Mouse (Mus musculus): Measurements from ENCODE around the gene Cwc27. TPM values are rescaled to one million over a fixed set of nuclear protein-coding genes. Genes with fewer than 3 reads are reported as not detected.

The Cwc27 gene
- polyA plus RNA-seq, 1 experiment from 2014 or later = 30.7 TPM

DNA sequence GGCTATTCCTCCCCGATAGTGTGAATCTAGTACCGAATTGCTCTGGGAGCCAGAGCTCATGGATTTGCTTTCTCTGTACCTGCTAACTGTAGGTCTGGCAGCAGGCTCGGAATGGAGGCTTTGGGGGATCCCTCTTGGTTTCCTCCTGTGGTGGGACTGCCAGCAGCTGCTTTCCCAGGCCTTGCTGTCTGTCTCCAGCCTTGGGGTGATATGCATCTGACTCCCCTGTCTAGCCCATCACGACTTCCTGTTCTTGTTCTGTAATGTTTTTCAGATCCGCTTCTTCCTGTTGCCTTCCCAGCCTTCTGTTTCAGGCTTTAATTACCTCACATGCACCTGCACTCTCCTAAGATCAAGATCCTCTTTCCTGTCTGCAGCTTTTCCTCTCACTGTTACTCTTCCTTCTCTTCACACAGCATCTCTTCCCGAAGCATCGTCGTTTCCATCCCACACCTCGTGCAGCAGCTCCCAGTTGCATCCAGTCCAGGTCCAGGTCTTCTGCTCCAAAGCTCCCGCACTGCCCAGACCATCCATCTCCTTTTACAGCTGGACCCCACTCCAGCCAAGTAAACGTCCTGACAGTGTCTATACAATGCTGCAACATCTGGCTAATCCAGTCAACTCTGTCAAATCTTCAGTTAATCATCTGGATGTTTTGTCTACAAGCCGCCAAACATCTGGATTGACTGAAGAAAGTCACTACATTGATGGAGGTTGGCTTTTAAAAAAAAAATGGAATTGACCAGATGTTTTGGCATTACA, 193.6 kb downstream of the Cwc27 start:
- Histone ChIP-seq H3K27me3 (ENCODE audit: control insufficient read depth, insufficient read depth, low read length) (no peaks in the 10 kb centered on the region), H3K4me2 (no peak overlapping the region), H3K27ac (ENCODE audit: low read depth, low read length) (no peak overlapping the region), H3K36me3 (ENCODE audit: control insufficient read depth, insufficient read depth, low read length) (no peaks in the 10 kb centered on the region), H3K4me3 (ENCODE audit: low read depth, low read length) (no peak overlapping the region), H3K9me3 (ENCODE audit: control insufficient read depth, low read length) (no peaks in the 10 kb centered on the region), H3K9ac (ENCODE audit: low read length) (no peak overlapping the region), H3K4me1 (ENCODE audit: control insufficient read depth, insufficient read depth, low read length) (no peaks in the 10 kb centered on the region; the same call in 1 of the 2 replicates)
- ATAC-seq (ENCODE audit: low FRiP score) (no peak), DNase-seq (ENCODE audit: low spot score, missing footprints) (no peak)
- 85% methylated on average over 12 of the region's 12 CpGs for WGBS

DNA sequence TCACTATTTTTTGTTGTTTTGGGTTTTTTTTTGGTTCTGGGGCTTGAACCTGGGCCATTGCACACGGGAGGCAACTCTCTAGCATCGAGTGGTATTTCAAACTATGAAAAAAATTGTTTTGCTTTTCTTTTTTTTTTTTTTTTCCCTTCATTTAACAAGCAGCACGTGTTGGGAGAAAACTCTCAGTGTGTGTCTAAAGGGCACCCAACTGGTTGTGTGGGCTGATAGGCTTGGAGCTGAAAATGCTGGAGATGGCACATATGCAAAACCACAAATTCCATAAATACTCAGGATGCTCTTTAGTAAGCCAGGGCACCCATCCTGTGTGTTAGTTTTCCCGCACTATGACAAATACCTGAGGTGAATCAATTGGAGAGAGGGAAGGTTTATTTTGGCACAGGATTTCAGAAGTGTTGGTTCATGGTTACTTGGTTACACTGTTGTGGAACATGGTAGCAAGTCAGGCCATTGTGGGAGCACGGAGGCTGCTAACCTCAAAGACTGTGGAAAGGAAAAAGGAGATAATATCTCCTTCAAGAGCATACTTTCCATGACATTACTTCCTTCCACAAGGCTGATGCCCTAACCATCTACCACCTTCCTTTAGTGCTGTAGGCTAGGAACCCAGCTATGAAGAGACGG, 194.7 kb downstream of the Cwc27 start:
- ATAC-seq (ENCODE audit: low FRiP score) (no peak), DNase-seq (ENCODE audit: low spot score, missing footprints) (no peak)
- H3K27me3 ChIP-seq (ENCODE audit: control insufficient read depth, insufficient read depth, low read length) = no peaks in the 10 kb centered on the region
- no peaks in the 10 kb centered on the region; the same call in 1 of the 2 replicates for H3K4me1 ChIP-seq (ENCODE audit: control insufficient read depth, insufficient read depth, low read length)
- H3K4me2 ChIP-seq = no peak overlapping the region
- no peak overlapping the region for H3K27ac ChIP-seq (ENCODE audit: low read depth, low read length)
- H3K9me3 ChIP-seq (ENCODE audit: control insufficient read depth, low read length) = no peaks in the 10 kb centered on the region
- H3K4me3 ChIP-seq (ENCODE audit: low read depth, low read length) = no peak overlapping the region
- no peaks in the 10 kb centered on the region for H3K36me3 ChIP-seq (ENCODE audit: control insufficient read depth, insufficient read depth, low read length)
- no peak overlapping the region for H3K9ac ChIP-seq (ENCODE audit: low read length)
- 84% methylated on average over 6 of the region's 6 CpGs for WGBS

DNA sequence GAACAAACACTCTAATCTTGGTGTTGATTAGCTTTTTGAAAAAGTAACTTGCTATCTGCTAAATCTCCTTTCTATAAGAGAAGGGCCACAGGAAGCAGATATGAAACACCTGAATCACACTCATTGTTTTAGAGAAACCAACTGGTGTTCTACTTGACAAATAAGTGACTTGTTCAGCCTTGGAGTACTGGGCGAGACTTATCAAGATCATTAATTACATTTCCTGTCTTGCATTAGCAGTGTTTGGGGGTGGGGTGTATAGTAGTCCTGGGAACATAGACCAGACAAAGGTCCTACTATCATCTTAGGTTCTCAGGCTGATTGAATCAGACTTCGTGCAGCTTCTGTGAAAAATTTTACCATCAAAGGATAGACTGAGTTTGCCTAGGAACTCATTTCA, 196.5 kb downstream of the Cwc27 start:
- no peak overlapping the region for H3K4me2 ChIP-seq
- no peak for DNase-seq (ENCODE audit: low spot score, missing footprints)
- no peak overlapping the region for H3K27ac ChIP-seq (ENCODE audit: low read depth, low read length)
- H3K4me3 ChIP-seq (ENCODE audit: low read depth, low read length) = no peak overlapping the region
- H3K4me1 ChIP-seq (ENCODE audit: control insufficient read depth, insufficient read depth, low read length) = no peaks in the 10 kb centered on the region
- no peaks in the 10 kb centered on the region for H3K36me3 ChIP-seq (ENCODE audit: control insufficient read depth, insufficient read depth, low read length)
- 79% methylated on average over 2 of the region's 2 CpGs for WGBS
- H3K27me3 ChIP-seq (ENCODE audit: control insufficient read depth, insufficient read depth, low read length) = no peaks in the 10 kb centered on the region
- H3K9ac ChIP-seq (ENCODE audit: low read length) = no peak overlapping the region
- no peak for ATAC-seq (ENCODE audit: low FRiP score)
- H3K9me3 ChIP-seq (ENCODE audit: control insufficient read depth, low read length) = no peaks in the 10 kb centered on the region

DNA sequence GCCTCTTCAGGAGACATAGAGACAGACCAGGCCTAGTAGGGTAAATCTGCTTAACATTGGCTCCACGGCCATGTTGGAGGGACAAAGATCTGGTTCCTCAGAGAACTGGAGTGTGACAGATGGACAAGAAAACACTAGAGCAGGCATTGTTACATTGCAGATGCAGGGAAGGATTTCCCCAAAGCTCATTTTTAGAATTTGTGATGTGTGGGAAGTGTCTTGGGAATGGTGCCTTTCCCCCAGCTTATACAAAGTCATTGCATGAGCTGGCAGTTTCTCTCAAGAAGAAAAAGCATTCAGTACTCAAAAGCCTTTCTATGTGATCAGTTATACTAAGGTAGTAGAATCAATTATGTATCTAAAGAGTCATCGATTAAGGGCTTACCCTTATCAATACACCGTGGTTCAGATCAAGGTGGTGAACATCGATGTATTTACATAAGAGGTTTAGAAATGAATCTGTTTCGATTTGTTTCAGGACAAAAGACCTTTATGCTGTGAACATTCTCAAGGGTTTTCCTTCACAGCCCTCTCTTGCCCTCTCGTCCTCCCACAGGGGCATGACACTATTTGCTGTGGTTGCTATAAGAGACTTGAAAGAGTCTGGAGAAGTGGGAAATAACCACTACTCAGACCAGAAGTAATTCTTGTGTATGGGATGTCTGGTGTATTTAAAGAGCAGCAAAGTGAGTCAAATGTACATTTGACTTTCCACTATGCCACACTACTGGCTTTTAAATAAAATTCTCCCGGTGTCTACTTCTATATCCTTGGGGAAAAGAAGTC, 197.2 kb downstream of the Cwc27 start:
- H3K4me3 ChIP-seq (ENCODE audit: low read depth, low read length) = no peak overlapping the region
- no peak overlapping the region for H3K4me2 ChIP-seq
- WGBS = 84% methylated on average over 7 of the region's 7 CpGs
- DNase-seq (ENCODE audit: low spot score, missing footprints) (no peak), ATAC-seq (ENCODE audit: low FRiP score) (no peak)
- H3K27ac ChIP-seq (ENCODE audit: low read depth, low read length) = no peak overlapping the region
- H3K27me3 ChIP-seq (ENCODE audit: control insufficient read depth, insufficient read depth, low read length) = no peaks in the 10 kb centered on the region
- H3K4me1 ChIP-seq (ENCODE audit: control insufficient read depth, insufficient read depth, low read length) = no peaks in the 10 kb centered on the region
- no peak overlapping the region for H3K9ac ChIP-seq (ENCODE audit: low read length)
- no peaks in the 10 kb centered on the region for H3K9me3 ChIP-seq (ENCODE audit: control insufficient read depth, low read length)
- no peaks in the 10 kb centered on the region for H3K36me3 ChIP-seq (ENCODE audit: control insufficient read depth, insufficient read depth, low read length)

- H3K4me2 ChIP-seq = no peak overlapping the region
- H3K9ac ChIP-seq (ENCODE audit: low read length) = no peak overlapping the region
- H3K27me3 ChIP-seq (ENCODE audit: control insufficient read depth, insufficient read depth, low read length) = no peaks in the 10 kb centered on the region
- H3K9me3 ChIP-seq (ENCODE audit: control insufficient read depth, low read length) = no peaks in the 10 kb centered on the region
- no peak overlapping the region for H3K4me3 ChIP-seq (ENCODE audit: low read depth, low read length)
- no peak for ATAC-seq (ENCODE audit: low FRiP score)
- H3K36me3 ChIP-seq (ENCODE audit: control insufficient read depth, insufficient read depth, low read length) = no peaks in the 10 kb centered on the region
- DNase-seq (ENCODE audit: low spot score, missing footprints) = no peak
- 83% methylated on average over 4 of the region's 4 CpGs for WGBS
- no peak overlapping the region for H3K27ac ChIP-seq (ENCODE audit: low read depth, low read length)
- H3K4me1 ChIP-seq (ENCODE audit: control insufficient read depth, insufficient read depth, low read length) = no peaks in the 10 kb centered on the region
These were observed 199.7 kb downstream of the Cwc27 start for GRCm38 (mm10) chr13:104617201-104617600.

GRCm38 (mm10) chr13:104615999-104616810, 200.7 kb downstream of the Cwc27 start:
- DNase-seq (ENCODE audit: low spot score, missing footprints) = no peak
- Histone ChIP-seq H3K9ac (ENCODE audit: low read length) (no peak overlapping the region), H3K36me3 (ENCODE audit: control insufficient read depth, insufficient read depth, low read length) (no peaks in the 10 kb centered on the region), H3K27me3 (ENCODE audit: control insufficient read depth, insufficient read depth, low read length) (no peaks in the 10 kb centered on the region), H3K4me3 (ENCODE audit: low read depth, low read length) (no peak overlapping the region), H3K4me2 (no peak overlapping the region), H3K27ac (ENCODE audit: low read depth, low read length) (no peak overlapping the region), H3K4me1 (ENCODE audit: control insufficient read depth, insufficient read depth, low read length) (no peaks in the 10 kb centered on the region), H3K9me3 (ENCODE audit: control insufficient read depth, low read length) (no peaks in the 10 kb centered on the region)
- ATAC-seq (ENCODE audit: low FRiP score) = 0 out of 2 replicates have a peak, but pooled peaks have one; percentile 44
- 71% methylated on average over 18 of the region's 18 CpGs for WGBS

- no peak overlapping the region for H3K9ac ChIP-seq (ENCODE audit: low read length)
- no peak for DNase-seq (ENCODE audit: low spot score, missing footprints)
- no peaks in the 10 kb centered on the region for H3K4me1 ChIP-seq (ENCODE audit: control insufficient read depth, insufficient read depth, low read length)
- no peak for ATAC-seq (ENCODE audit: low FRiP score)
- H3K27ac ChIP-seq (ENCODE audit: low read depth, low read length) = no peak overlapping the region
- no peaks in the 10 kb centered on the region for H3K27me3 ChIP-seq (ENCODE audit: control insufficient read depth, insufficient read depth, low read length)
- 90% methylated on average over 7 of the region's 7 CpGs for whole genome bisulfite sequencing
- no peaks in the 10 kb centered on the region for H3K36me3 ChIP-seq (ENCODE audit: control insufficient read depth, insufficient read depth, low read length)
- H3K9me3 ChIP-seq (ENCODE audit: control insufficient read depth, low read length) = no peaks in the 10 kb centered on the region
- no peak overlapping the region for H3K4me2 ChIP-seq
- H3K4me3 ChIP-seq (ENCODE audit: low read depth, low read length) = no peak overlapping the region
These were observed 201.8 kb downstream of the Cwc27 start for GRCm38 (mm10) chr13:104615111-104615510.

DNA sequence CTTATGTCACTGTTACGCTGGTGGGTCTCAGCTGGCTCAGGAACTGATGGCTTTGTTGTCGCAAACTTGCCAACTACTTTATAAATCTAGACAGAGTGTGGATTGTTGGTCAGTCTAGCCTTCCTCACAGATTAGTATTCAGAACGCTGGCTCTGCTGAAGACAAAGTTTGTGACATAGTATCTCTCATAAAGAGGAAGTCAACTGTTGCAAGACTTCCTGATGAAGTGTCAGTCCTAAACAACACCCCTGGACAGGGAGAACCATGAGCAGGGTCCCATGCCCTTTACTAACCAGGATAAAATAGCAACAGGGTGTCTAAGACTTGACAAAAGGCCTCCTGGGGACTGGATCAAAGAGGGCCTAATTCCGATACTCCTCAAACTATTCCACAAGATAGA, 205.6 kb downstream of the Cwc27 start:
- H3K9ac ChIP-seq (ENCODE audit: low read length) = no peak overlapping the region
- H3K27me3 ChIP-seq (ENCODE audit: control insufficient read depth, insufficient read depth, low read length) = no peaks in the 10 kb centered on the region
- H3K36me3 ChIP-seq (ENCODE audit: control insufficient read depth, insufficient read depth, low read length) = no peaks in the 10 kb centered on the region
- 92% methylated on average over 4 of the region's 4 CpGs for WGBS
- no peaks in the 10 kb centered on the region for H3K9me3 ChIP-seq (ENCODE audit: control insufficient read depth, low read length)
- H3K4me3 ChIP-seq (ENCODE audit: low read depth, low read length) = no peak overlapping the region
- no peak overlapping the region for H3K27ac ChIP-seq (ENCODE audit: low read depth, low read length)
- no peaks in the 10 kb centered on the region for H3K4me1 ChIP-seq (ENCODE audit: control insufficient read depth, insufficient read depth, low read length)
- no peak overlapping the region for H3K4me2 ChIP-seq
- DNase-seq (ENCODE audit: low spot score, missing footprints) = no peak
- no peak for ATAC-seq (ENCODE audit: low FRiP score)
